Mouse (Mus musculus) intestine, postnatal 0 days (tissue): Measurements from ENCODE around the gene Psmd9. TPM values are rescaled to one million over a fixed set of nuclear protein-coding genes. Genes with fewer than 3 reads are reported as not detected.

Experiments used
- ATAC-seq: fragments of 200-750 bp; cut with Nextera tagmentation; 2 replicates; pipeline ENCODE4 v1.8.0; 2017; ENCODE audit warnings: mild to moderate bottlenecking, moderate TSS enrichment, moderate library complexity
- H3K27ac ChIP-seq: fragments of 300-500 bp; sonication (generic); 2 replicates; pipeline ENCODE4 v1.5.1; 2014; ENCODE audit warnings: mild to moderate bottlenecking, low read depth, low read length, moderate library complexity
- H3K27me3 ChIP-seq: fragments of 300-500 bp; sonication (generic); replicated peaks from 2 replicates; pipeline ENCODE4 v1.6.1; 2014; ENCODE audit warnings: low read length, mixed read lengths; ENCODE audit not compliant: control insufficient read depth, insufficient read depth
- H3K36me3 ChIP-seq: fragments of 300-500 bp; sonication (generic); 2 replicates; pipeline ENCODE4 v1.6.1; 2014; ENCODE audit warnings: mild to moderate bottlenecking, moderate library complexity; ENCODE audit not compliant: control insufficient read depth, insufficient read depth
- H3K4me1 ChIP-seq: fragments of 300-500 bp; sonication (generic); replicated peaks from 2 replicates; pipeline ENCODE4 v1.6.1; 2014; ENCODE audit warnings: antibody characterized with exemption, low read length, mixed read lengths; ENCODE audit not compliant: control insufficient read depth, insufficient read depth
- H3K4me2 ChIP-seq: fragments of 300-500 bp; sonication (generic); replicated peaks from 2 replicates; pipeline ENCODE4 v1.6.1; 2014; ENCODE audit warnings: low read depth, mild to moderate bottlenecking, moderate library complexity
- H3K4me3 ChIP-seq: fragments of 300-500 bp; sonication (generic); 2 replicates; pipeline ENCODE4 v1.5.1; 2014; ENCODE audit warnings: low read depth, low read length
- H3K9ac ChIP-seq: fragments of 300-500 bp; sonication (generic); 2 replicates; pipeline ENCODE4 v1.6.1; 2014; ENCODE audit warnings: mild to moderate bottlenecking, low read depth, low read length
- H3K9me3 ChIP-seq: fragments of 300-500 bp; sonication (generic); 2 replicates; pipeline ENCODE4 v1.6.1; 2016; ENCODE audit warnings: mixed run types; ENCODE audit not compliant: control insufficient read depth
- CTCF ChIP-seq: sonication (generic); IDR thresholded peaks from 2 replicates; pipeline ENCODE4 v1.5.1; 2016; ENCODE audit warnings: low read depth, mild to moderate bottlenecking, control low read depth, antibody characterized with exemption, moderate library complexity
- WGBS: fragments of 180-500 bp; shearing (Covaris S2); extraction: QIAGEN DNeasy Blood & Tissue Kit; methylation state at CpG from one replicate; pipeline ENCODE4 v1.1.7; 2014; 5-methylcytosine and 5-hydroxymethylcytosine counted together
- polyA plus RNA-seq: library from polyadenylated mRNA; unstranded; fragments of >200 nt; fragmentation: Nextera tagmentation; extraction: Ambion mirVana; gene quantifications from 2 replicates; pipeline ENCODE4 v1.2.1, GENCODE M21; 2015

Gene Psmd9
- polyA plus RNA-seq, 1 experiment from 2014 or later, result 50.9 TPM

- no peaks in the 10 kb centered on the region for H3K9me3 ChIP-seq
- no peaks in the 10 kb centered on the region for H3K36me3 ChIP-seq
- H3K27ac ChIP-seq, result no peak overlapping the region
- H3K27me3 ChIP-seq, result no peaks in the 10 kb centered on the region
- peak overlapping the region; percentile 76 for H3K9ac ChIP-seq
- ATAC-seq, result peak; percentile 85
- H3K4me2 ChIP-seq, result peak overlapping the region; percentile 82
- TF ChIP-seq CTCF, result no peak
- 3% methylated on average over 42 of the region's 42 CpGs for WGBS
- 0 out of 2 replicates have a peak, but pooled peaks cover 3% of the 10 kb centered on the region for H3K4me1 ChIP-seq
- H3K4me3 ChIP-seq, result peak overlapping the region; percentile 81
Observed at GRCm38 (mm10) chr5:123227762-123228523, 58.7 kb downstream of the Psmd9 start.

GRCm38 (mm10) chr5:123228524-123228922 lies 59.3 kb downstream of the Psmd9 start:
- no peak for ATAC-seq
- Histone ChIP-seq H3K9ac (peak overlapping the region; percentile 76), H3K4me3 (peak overlapping the region; percentile 81), H3K4me2 (peak overlapping the region; percentile 82), H3K27ac (no peak overlapping the region), H3K36me3 (no peaks in the 10 kb centered on the region), H3K9me3 (no peaks in the 10 kb centered on the region), H3K4me1 (0 out of 2 replicates have a peak, but pooled peaks cover 3% of the 10 kb centered on the region), H3K27me3 (no peaks in the 10 kb centered on the region)
- WGBS, result 6% methylated on average over 15 of the region's 15 CpGs
- no peak for TF ChIP-seq CTCF

- no peak for ATAC-seq
- Histone ChIP-seq H3K36me3 (no peaks in the 10 kb centered on the region), H3K4me2 (no peak overlapping the region; the same call in 1 of the 2 replicates), H3K9me3 (no peaks in the 10 kb centered on the region), H3K27ac (no peak overlapping the region), H3K4me1 (0 out of 2 replicates have a peak, but pooled peaks cover 3% of the 10 kb centered on the region), H3K27me3 (no peaks in the 10 kb centered on the region), H3K4me3 (no peak overlapping the region), H3K9ac (no peak overlapping the region)
- no peak for TF ChIP-seq CTCF
- 79% methylated on average over 6 of the region's 6 CpGs for WGBS
Observed at GRCm38 (mm10) chr5:123229296-123229695, 60.1 kb downstream of the Psmd9 start.

GRCm38 (mm10) chr5:123232180-123232579 lies 63.0 kb downstream of the Psmd9 start:
- no peaks in the 10 kb centered on the region for H3K9me3 ChIP-seq
- ATAC-seq, result no peak

GRCm38 (mm10) chr5:123235731-123236130 lies 66.5 kb downstream of the Psmd9 start:
- H3K9me3 ChIP-seq, result no peaks in the 10 kb centered on the region
- peaks cover 41% of the 10 kb centered on the region for H3K36me3 ChIP-seq
- no peak overlapping the region for H3K4me3 ChIP-seq
- H3K4me2 ChIP-seq, result no peak overlapping the region
- peak; percentile 84 for TF ChIP-seq CTCF
- 32% methylated on average over 2 of the region's 2 CpGs for WGBS
- H3K27me3 ChIP-seq, result no peaks in the 10 kb centered on the region
- H3K4me1 ChIP-seq, result no peaks in the 10 kb centered on the region
- no peak overlapping the region for H3K27ac ChIP-seq
- H3K9ac ChIP-seq, result no peak overlapping the region
- ATAC-seq, result peak; percentile 66

More at GRCm38 (mm10) chr5:123232180-123232579, 63.0 kb downstream of the Psmd9 start:
- Histone ChIP-seq H3K27ac (no peak overlapping the region), H3K9ac (no peak overlapping the region), H3K4me3 (no peak overlapping the region), H3K36me3 (peaks cover 11% of the 10 kb centered on the region), H3K4me2 (no peak overlapping the region), H3K27me3 (no peaks in the 10 kb centered on the region), H3K4me1 (0 out of 2 replicates have a peak, but pooled peaks cover 3% of the 10 kb centered on the region)
- no peak for TF ChIP-seq CTCF
- 84% methylated on average over 2 of the region's 2 CpGs for WGBS

GRCm38 (mm10) chr5:123236426-123236825 lies 67.2 kb downstream of the Psmd9 start:
- ATAC-seq, result no peak
- TF ChIP-seq CTCF, result no peak
- Histone ChIP-seq H3K4me1 (no peaks in the 10 kb centered on the region), H3K4me3 (no peak overlapping the region), H3K9me3 (no peaks in the 10 kb centered on the region), H3K27me3 (no peaks in the 10 kb centered on the region), H3K4me2 (no peak overlapping the region), H3K27ac (no peak overlapping the region), H3K36me3 (peaks cover 46% of the 10 kb centered on the region), H3K9ac (no peak overlapping the region)
- 93% methylated on average over 9 of the region's 9 CpGs for WGBS
